Mouse (Mus musculus) naive thymus-derived CD4-positive, alpha-beta T cell, adult 5 months (primary cell): ENCODE data around the gene Lypd6. TPM values are rescaled to one million over a fixed set of nuclear protein-coding genes. Genes with fewer than 3 reads are reported as not detected.

Experiments used
- polyA plus RNA-seq: library from polyadenylated mRNA; unstranded; fragments of 100-300 nt; shearing (Covaris generic); gene quantifications from one replicate; pipeline ENCODE4 v1.2.1, GENCODE M21; 2017

Gene Lypd6
- polyA plus RNA-seq: not detected

GRCm38 (mm10) chr2:50066246-50066967 lies at the start of gene Lypd6:
TSS of gene Lypd6 (plus strand) at chr2:50066429.

Other genes starting within 250 kb of the Lypd6 start
- 66.3 TPM for gene Mmadhc, start 230.4 kb downstream of the Lypd6 start, polyA plus RNA-seq